Mouse (Mus musculus): Measurements from ENCODE around the gene Abcd3. TPM values are rescaled to one million over a fixed set of nuclear protein-coding genes. Genes with fewer than 3 reads are reported as not detected.
"Not testable (repeated sequence)": the region's sequence is repeated elsewhere in the genome, so short reads cannot be mapped to it uniquely, and the experiment has no call there.

The Abcd3 gene
- polyA plus RNA-seq, 1 experiment from 2014 or later: 90.5 TPM

- Histone ChIP-seq H3K36me3 (ENCODE audit: control insufficient read depth, insufficient read depth, low read length) (no peaks in the 10 kb centered on the region), H3K4me3 (replicated peaks; ENCODE audit: low read length) (no peak overlapping the region), H3K9me3 (replicated peaks; ENCODE audit: control insufficient read depth, low read length) (no peaks in the 10 kb centered on the region), H3K4me1 (ENCODE audit: control insufficient read depth, insufficient read depth, low read length) (no peaks in the 10 kb centered on the region), H3K27ac (ENCODE audit: low read length) (no peak overlapping the region), H3K4me2 (ENCODE audit: low read depth, low read length) (no peak overlapping the region), H3K27me3 (ENCODE audit: control insufficient read depth, insufficient read depth, low read length) (no peaks in the 10 kb centered on the region), H3K9ac (ENCODE audit: low read length) (no peak overlapping the region)
- 63% methylated on average over 4 of the region's 4 CpGs for WGBS
- ATAC-seq (ENCODE audit: insufficient read depth, low FRiP score): no peak
These were observed 22.9 kb downstream of the Abcd3 start for GRCm38 (mm10) chr3:121792246-121792645.

- Histone ChIP-seq H3K9ac (ENCODE audit: low read length) (no peak overlapping the region), H3K36me3 (ENCODE audit: control insufficient read depth, insufficient read depth, low read length) (no peaks in the 10 kb centered on the region), H3K27ac (ENCODE audit: low read length) (no peak overlapping the region), H3K4me1 (ENCODE audit: control insufficient read depth, insufficient read depth, low read length) (no peaks in the 10 kb centered on the region), H3K9me3 (replicated peaks; ENCODE audit: control insufficient read depth, low read length) (no peaks in the 10 kb centered on the region), H3K4me2 (ENCODE audit: low read depth, low read length) (no peak overlapping the region), H3K27me3 (ENCODE audit: control insufficient read depth, insufficient read depth, low read length) (no peaks in the 10 kb centered on the region), H3K4me3 (replicated peaks; ENCODE audit: low read length) (no peak overlapping the region)
- no peak for ATAC-seq (ENCODE audit: insufficient read depth, low FRiP score)
- WGBS: 46% methylated on average over 5 of the region's 5 CpGs
These were observed 24.7 kb downstream of the Abcd3 start for GRCm38 (mm10) chr3:121790442-121790841.

GRCm38 (mm10) chr3:121789790-121790189 is 25.3 kb downstream of the Abcd3 start:
- Histone ChIP-seq H3K36me3 (ENCODE audit: control insufficient read depth, insufficient read depth, low read length) (no peaks in the 10 kb centered on the region), H3K27ac (ENCODE audit: low read length) (no peak overlapping the region), H3K4me3 (replicated peaks; ENCODE audit: low read length) (no peak overlapping the region), H3K9ac (ENCODE audit: low read length) (no peak overlapping the region), H3K27me3 (ENCODE audit: control insufficient read depth, insufficient read depth, low read length) (no peaks in the 10 kb centered on the region), H3K9me3 (replicated peaks; ENCODE audit: control insufficient read depth, low read length) (no peaks in the 10 kb centered on the region), H3K4me1 (ENCODE audit: control insufficient read depth, insufficient read depth, low read length) (no peaks in the 10 kb centered on the region), H3K4me2 (ENCODE audit: low read depth, low read length) (no peak overlapping the region)
- ATAC-seq (ENCODE audit: insufficient read depth, low FRiP score): no peak
- WGBS: 47% methylated on average over 5 of the region's 5 CpGs

GRCm38 (mm10) chr3:121783020-121783419 is 32.1 kb downstream of the Abcd3 start:
- H3K9me3 ChIP-seq (replicated peaks; ENCODE audit: control insufficient read depth, low read length): no peaks in the 10 kb centered on the region
- no peak overlapping the region for H3K4me3 ChIP-seq (replicated peaks; ENCODE audit: low read length)
- no peak overlapping the region for H3K9ac ChIP-seq (ENCODE audit: low read length)
- H3K27ac ChIP-seq (ENCODE audit: low read length): no peak overlapping the region
- WGBS: 85% methylated on average over 6 of the region's 6 CpGs
- no peaks in the 10 kb centered on the region for H3K27me3 ChIP-seq (ENCODE audit: control insufficient read depth, insufficient read depth, low read length)
- no peak for ATAC-seq (ENCODE audit: insufficient read depth, low FRiP score)
- no peaks in the 10 kb centered on the region for H3K36me3 ChIP-seq (ENCODE audit: control insufficient read depth, insufficient read depth, low read length)
- no peaks in the 10 kb centered on the region for H3K4me1 ChIP-seq (ENCODE audit: control insufficient read depth, insufficient read depth, low read length)
- no peak overlapping the region for H3K4me2 ChIP-seq (ENCODE audit: low read depth, low read length)

- WGBS: 42% methylated on average over 7 of the region's 7 CpGs
- H3K4me3 ChIP-seq (replicated peaks; ENCODE audit: low read length): no peak overlapping the region
- ATAC-seq (ENCODE audit: insufficient read depth, low FRiP score): no peak
- no peak overlapping the region for H3K4me2 ChIP-seq (ENCODE audit: low read depth, low read length)
- 0 out of 2 replicates have a peak, but pooled peaks cover 2% of the 10 kb centered on the region for H3K36me3 ChIP-seq (ENCODE audit: control insufficient read depth, insufficient read depth, low read length)
- no peaks in the 10 kb centered on the region for H3K27me3 ChIP-seq (ENCODE audit: control insufficient read depth, insufficient read depth, low read length)
- no peaks in the 10 kb centered on the region for H3K9me3 ChIP-seq (replicated peaks; ENCODE audit: control insufficient read depth, low read length)
- H3K9ac ChIP-seq (ENCODE audit: low read length): no peak overlapping the region
- H3K27ac ChIP-seq (ENCODE audit: low read length): no peak overlapping the region
- no peaks in the 10 kb centered on the region for H3K4me1 ChIP-seq (ENCODE audit: control insufficient read depth, insufficient read depth, low read length)
These were observed 37.2 kb downstream of the Abcd3 start for GRCm38 (mm10) chr3:121777943-121778342.

- H3K4me1 ChIP-seq (ENCODE audit: control insufficient read depth, insufficient read depth, low read length); H3K9ac ChIP-seq (ENCODE audit: low read length); H3K4me2 ChIP-seq (ENCODE audit: low read depth, low read length); H3K9me3 ChIP-seq (replicated peaks; ENCODE audit: control insufficient read depth, low read length); ATAC-seq (ENCODE audit: insufficient read depth, low FRiP score); H3K27me3 ChIP-seq (ENCODE audit: control insufficient read depth, insufficient read depth, low read length); H3K4me3 ChIP-seq (replicated peaks; ENCODE audit: low read length); H3K27ac ChIP-seq (ENCODE audit: low read length): not testable (repeated sequence)
- WGBS: 94% methylated on average over 4 of the region's 4 CpGs
- peaks cover 21% of the 10 kb centered on the region for H3K36me3 ChIP-seq (ENCODE audit: control insufficient read depth, insufficient read depth, low read length)
These were observed 41.8 kb downstream of the Abcd3 start for GRCm38 (mm10) chr3:121773336-121773735.

- peaks cover 30% of the 10 kb centered on the region for H3K36me3 ChIP-seq (ENCODE audit: control insufficient read depth, insufficient read depth, low read length)
- no peak overlapping the region for H3K9ac ChIP-seq (ENCODE audit: low read length)
- no peak overlapping the region for H3K4me2 ChIP-seq (ENCODE audit: low read depth, low read length)
- no peaks in the 10 kb centered on the region for H3K9me3 ChIP-seq (replicated peaks; ENCODE audit: control insufficient read depth, low read length)
- H3K4me3 ChIP-seq (replicated peaks; ENCODE audit: low read length): no peak overlapping the region
- no peaks in the 10 kb centered on the region for H3K27me3 ChIP-seq (ENCODE audit: control insufficient read depth, insufficient read depth, low read length)
- ATAC-seq (ENCODE audit: insufficient read depth, low FRiP score): no peak
- WGBS: 91% methylated on average over 3 of the region's 3 CpGs
- no peaks in the 10 kb centered on the region for H3K4me1 ChIP-seq (ENCODE audit: control insufficient read depth, insufficient read depth, low read length)
- no peak overlapping the region for H3K27ac ChIP-seq (ENCODE audit: low read length)
These were observed 46.3 kb downstream of the Abcd3 start for GRCm38 (mm10) chr3:121768770-121769169.

- 80% methylated on average over 5 of the region's 5 CpGs for WGBS
- no peaks in the 10 kb centered on the region for H3K4me1 ChIP-seq (ENCODE audit: control insufficient read depth, insufficient read depth, low read length)
- H3K27ac ChIP-seq (ENCODE audit: low read length): no peak overlapping the region
- no peak for ATAC-seq (ENCODE audit: insufficient read depth, low FRiP score)
- no peaks in the 10 kb centered on the region for H3K27me3 ChIP-seq (ENCODE audit: control insufficient read depth, insufficient read depth, low read length)
- H3K36me3 ChIP-seq (ENCODE audit: control insufficient read depth, insufficient read depth, low read length): peaks cover 36% of the 10 kb centered on the region
- H3K9ac ChIP-seq (ENCODE audit: low read length): no peak overlapping the region
- no peaks in the 10 kb centered on the region for H3K9me3 ChIP-seq (replicated peaks; ENCODE audit: control insufficient read depth, low read length)
- H3K4me2 ChIP-seq (ENCODE audit: low read depth, low read length): no peak overlapping the region
- no peak overlapping the region for H3K4me3 ChIP-seq (replicated peaks; ENCODE audit: low read length)
These were observed 48.3 kb downstream of the Abcd3 start for GRCm38 (mm10) chr3:121766818-121767217.

GRCm38 (mm10) chr3:121766048-121766447 is 49.1 kb downstream of the Abcd3 start:
- Histone ChIP-seq H3K36me3 (ENCODE audit: control insufficient read depth, insufficient read depth, low read length) (peaks cover 32% of the 10 kb centered on the region), H3K9ac (ENCODE audit: low read length) (no peak overlapping the region), H3K4me3 (replicated peaks; ENCODE audit: low read length) (no peak overlapping the region), H3K4me2 (ENCODE audit: low read depth, low read length) (no peak overlapping the region), H3K9me3 (replicated peaks; ENCODE audit: control insufficient read depth, low read length) (no peaks in the 10 kb centered on the region), H3K4me1 (ENCODE audit: control insufficient read depth, insufficient read depth, low read length) (no peaks in the 10 kb centered on the region), H3K27me3 (ENCODE audit: control insufficient read depth, insufficient read depth, low read length) (no peaks in the 10 kb centered on the region), H3K27ac (ENCODE audit: low read length) (no peak overlapping the region)
- ATAC-seq (ENCODE audit: insufficient read depth, low FRiP score): no peak
